Mouse (Mus musculus) liver, embryonic 13.5 days (tissue): ENCODE measurements around the gene Cep290. TPM values are rescaled to one million over a fixed set of nuclear protein-coding genes. Genes with fewer than 3 reads are reported as not detected.

ENCODE experiments used
- ATAC-seq: fragments of 200-750 bp; cut with Nextera tagmentation; 2 replicates; pipeline ENCODE4 v1.8.0; 2017; ENCODE audit warnings: low read depth, mild to moderate bottlenecking, moderate number of reproducible peaks, moderate library complexity
- DNase-seq: peaks from one replicate; pipeline ENCODE4 v3.0.0; 2022
- H3K27ac ChIP-seq: fragments of 300-500 bp; sonication (generic); 2 replicates; pipeline ENCODE4 v1.5.1; 2015; ENCODE audit warnings: moderate library complexity, mild to moderate bottlenecking, inconsistent platforms
- H3K27me3 ChIP-seq: fragments of 300-500 bp; sonication (generic); 2 replicates; pipeline ENCODE4 v1.6.1; 2015; ENCODE audit warnings: mild to moderate bottlenecking, inconsistent platforms
- H3K36me3 ChIP-seq: fragments of 300-500 bp; sonication (generic); 2 replicates; pipeline ENCODE4 v1.6.1; 2015; ENCODE audit warnings: mild to moderate bottlenecking, inconsistent platforms
- H3K4me1 ChIP-seq: fragments of 300-500 bp; sonication (generic); replicated peaks from 2 replicates; pipeline ENCODE4 v1.6.1; 2015; ENCODE audit warnings: inconsistent platforms
- H3K4me2 ChIP-seq: fragments of 300-500 bp; sonication (generic); 2 replicates; pipeline ENCODE4 v1.6.1; 2015; ENCODE audit warnings: inconsistent platforms, mild to moderate bottlenecking, moderate library complexity
- H3K4me3 ChIP-seq: fragments of 300-500 bp; sonication (generic); replicated peaks from 2 replicates; pipeline ENCODE4 v1.5.1; 2015; ENCODE audit warnings: mild to moderate bottlenecking, inconsistent platforms
- H3K9ac ChIP-seq: fragments of 300-500 bp; sonication (generic); 2 replicates; pipeline ENCODE4 v1.6.1; 2015; ENCODE audit warnings: mild to moderate bottlenecking, inconsistent platforms
- H3K9me3 ChIP-seq: fragments of 300-500 bp; sonication (generic); replicated peaks from 2 replicates; pipeline ENCODE4 v1.6.1; 2016; ENCODE audit warnings: inconsistent platforms
- WGBS: fragments of 180-500 bp; shearing (Covaris S2); methylation state at CpG from one replicate; pipeline ENCODE4 v1.1.7; 2015; ENCODE audit not compliant: insufficient replicate concordance; 5-methylcytosine and 5-hydroxymethylcytosine counted together
- polyA plus RNA-seq: library from polyadenylated mRNA; unstranded; fragments of >200 nt; fragmentation: Nextera tagmentation; extraction: Ambion mirVana; gene quantifications from 2 replicates; pipeline ENCODE4 v1.2.1, GENCODE M21; 2015

The Cep290 gene
- polyA plus RNA-seq, result 3.5 and 4.2 TPM in 2 replicates

DNA sequence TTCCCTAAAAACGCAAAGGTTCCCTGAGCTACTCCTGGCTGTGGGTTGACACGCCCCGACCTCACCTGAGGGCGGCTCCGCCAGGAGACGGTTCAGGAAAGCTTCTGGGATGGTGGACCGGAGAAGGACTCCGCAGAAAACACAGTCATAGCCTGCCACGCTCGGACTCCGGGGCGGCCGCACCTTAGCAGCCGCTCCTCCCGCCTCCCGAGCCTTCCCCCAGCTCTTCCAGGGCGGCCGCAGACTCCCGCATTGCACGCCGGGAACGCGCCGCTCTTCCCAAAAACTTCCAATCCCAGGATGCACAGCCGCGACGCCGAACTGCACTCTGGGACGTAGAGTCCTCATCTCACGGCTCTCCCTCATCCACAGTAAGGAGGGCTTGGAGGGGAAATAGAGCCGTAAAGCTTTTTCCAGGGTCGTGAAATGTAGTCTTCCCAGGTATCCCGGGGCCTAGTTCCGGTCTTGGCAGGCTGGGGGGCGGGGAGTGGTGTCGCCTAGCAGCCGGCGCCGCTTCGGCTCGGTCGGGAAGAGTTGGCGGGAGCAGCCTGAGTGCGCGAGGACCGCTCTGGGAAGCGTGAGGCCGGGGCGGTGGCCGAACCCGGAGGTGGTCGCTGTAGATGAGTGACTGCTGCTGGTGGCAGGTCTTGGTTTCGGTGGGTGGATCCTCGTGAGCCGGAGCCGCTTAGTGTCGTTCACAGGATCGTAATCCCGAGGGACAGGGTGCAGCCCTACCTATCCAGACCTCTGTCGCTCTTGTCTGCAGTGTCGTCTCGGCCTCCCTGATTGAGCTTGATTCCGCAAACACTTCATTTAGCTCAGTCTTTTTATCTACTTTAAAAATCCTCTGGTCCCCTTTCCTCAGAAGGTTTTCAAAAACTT, at the start of gene Cep290, which contains the start of gene Tmtc3:
Gene Cep290, plus strand, starts transcription at position 462 of the 882 bp plus-strand sequence.
Gene Tmtc3, minus strand, starts transcription at position 254 of the 882 bp plus-strand sequence.
- DNase-seq (peak; percentile 90), ATAC-seq (peak; percentile 97)
- peaks cover 12% of the 10 kb centered on the region for H3K4me1 ChIP-seq
- under 1% methylated on average over 63 of the region's 63 CpGs for WGBS
- H3K9ac ChIP-seq, result peak within 1 kb of the TSS; percentile 91
- H3K9me3 ChIP-seq, result no peaks in the 10 kb centered on the region
- H3K27ac ChIP-seq, result peak within 1 kb of the TSS; percentile 80
- H3K4me3 ChIP-seq, result peak within 1 kb of the TSS; percentile 92
- peaks cover 13% of the 10 kb centered on the region for H3K36me3 ChIP-seq
- H3K27me3 ChIP-seq, result no peaks in the 10 kb centered on the region
- H3K4me2 ChIP-seq, result peak within 1 kb of the TSS; percentile 87

DNA sequence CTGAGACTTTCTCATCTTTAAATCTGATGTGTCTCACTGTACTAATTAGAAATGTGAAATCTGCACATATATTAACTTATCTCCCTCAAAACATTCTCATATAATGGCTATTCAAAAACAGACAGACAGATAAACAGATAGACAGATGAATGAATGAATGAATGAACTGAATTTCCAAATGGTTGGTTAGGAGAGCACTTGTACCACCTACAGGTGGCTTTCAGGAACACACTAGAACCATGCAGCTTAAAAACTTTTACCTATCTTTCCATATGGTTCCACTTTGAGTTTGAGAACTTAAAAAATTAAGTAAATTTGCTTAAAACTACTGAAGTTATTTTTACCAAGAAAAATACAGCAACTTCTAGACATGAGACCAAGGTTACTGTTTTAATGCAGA, 38.0 kb upstream of the Cep290 start:
- no peak overlapping the region for H3K9ac ChIP-seq
- ATAC-seq, result no peak

DNA sequence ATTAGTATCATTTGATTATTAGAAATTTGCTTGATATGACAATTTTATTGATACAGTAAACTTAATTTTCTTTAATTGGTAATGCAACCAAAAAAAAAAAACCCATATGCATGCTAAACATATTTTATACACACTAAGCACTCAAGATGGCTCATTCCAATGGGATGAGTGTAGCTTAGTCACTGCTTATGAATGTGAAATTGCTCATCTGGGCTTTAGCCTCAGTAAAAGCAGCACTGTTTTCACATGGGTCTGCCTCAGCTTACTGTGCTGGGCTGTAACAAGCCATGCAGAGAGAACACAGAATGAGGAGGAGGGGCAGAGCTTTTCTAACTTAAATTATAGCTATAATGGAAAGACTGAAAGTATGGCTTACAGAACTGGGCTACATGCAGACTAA, 26.8 kb upstream of the Cep290 start:
- no peak for DNase-seq
- H3K36me3 ChIP-seq, result peaks cover 26% of the 10 kb centered on the region
- H3K4me2 ChIP-seq, result no peak overlapping the region
- H3K27ac ChIP-seq, result no peak overlapping the region
- no peak for ATAC-seq
- no peak overlapping the region for H3K4me3 ChIP-seq
- H3K9me3 ChIP-seq, result no peaks in the 10 kb centered on the region
- H3K4me1 ChIP-seq, result no peaks in the 10 kb centered on the region
- H3K27me3 ChIP-seq, result no peaks in the 10 kb centered on the region
- no peak overlapping the region for H3K9ac ChIP-seq

More for the DNA sequence above, 38.0 kb upstream of the Cep290 start:
- Histone ChIP-seq H3K4me2 (no peak overlapping the region), H3K4me1 (no peaks in the 10 kb centered on the region), H3K27me3 (no peaks in the 10 kb centered on the region), H3K36me3 (peaks cover 28% of the 10 kb centered on the region), H3K9me3 (no peaks in the 10 kb centered on the region), H3K4me3 (no peak overlapping the region), H3K27ac (no peak overlapping the region)
- DNase-seq, result no peak

DNA sequence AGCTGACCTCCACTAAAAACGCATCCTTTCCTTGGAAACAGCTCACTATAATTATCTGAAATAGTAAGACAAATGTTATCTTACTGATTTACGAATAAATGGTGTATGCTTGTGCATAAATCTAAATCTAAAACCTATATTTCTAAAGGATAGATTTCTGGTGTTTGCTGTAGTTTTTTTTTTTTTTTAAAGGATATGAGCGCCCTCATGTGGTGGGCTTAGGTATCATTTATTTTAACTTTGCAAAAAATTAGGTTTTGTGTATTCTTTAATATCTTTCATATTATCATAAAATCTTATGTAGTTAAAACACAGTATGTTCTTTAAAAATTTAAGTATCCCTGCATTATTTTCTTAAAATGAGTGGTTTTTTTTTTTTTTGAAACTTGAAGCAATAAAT, 12.3 kb upstream of the Cep290 start:
- no peak overlapping the region for H3K4me3 ChIP-seq
- H3K9me3 ChIP-seq, result no peaks in the 10 kb centered on the region
- 43% methylated on average over 3 of the region's 3 CpGs for WGBS
- no peak overlapping the region for H3K4me2 ChIP-seq
- H3K27me3 ChIP-seq, result no peaks in the 10 kb centered on the region
- DNase-seq (no peak), ATAC-seq (no peak)
- H3K27ac ChIP-seq, result no peak overlapping the region
- no peak overlapping the region for H3K9ac ChIP-seq
- H3K4me1 ChIP-seq, result no peaks in the 10 kb centered on the region; the same call in 1 of the 2 replicates
- H3K36me3 ChIP-seq, result peaks cover 31% of the 10 kb centered on the region

DNA sequence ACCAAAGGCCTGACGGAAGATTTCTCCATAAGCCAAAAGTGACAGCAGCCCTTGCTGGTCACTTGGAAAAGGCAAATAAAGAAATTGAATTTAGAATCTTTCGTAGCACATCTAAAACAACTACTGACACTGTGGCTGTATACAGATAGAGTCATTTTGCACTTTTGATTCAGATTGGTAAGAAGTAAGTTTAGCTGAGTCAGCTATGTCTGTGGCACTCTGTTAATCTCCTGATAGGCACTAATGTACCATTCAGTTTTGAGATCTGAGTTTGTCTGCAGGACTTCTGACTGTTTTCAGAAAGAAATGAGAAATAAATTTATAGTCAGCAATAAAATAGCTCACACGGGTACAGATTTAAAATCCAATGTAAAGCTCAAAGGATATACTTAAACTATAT, 7.8 kb upstream of the Cep290 start:
- no peak overlapping the region for H3K4me2 ChIP-seq
- no peak for DNase-seq
- no peak overlapping the region for H3K9ac ChIP-seq
- no peak for ATAC-seq
- no peaks in the 10 kb centered on the region for H3K27me3 ChIP-seq
- no peaks in the 10 kb centered on the region; the same call in 1 of the 2 replicates for H3K4me1 ChIP-seq
- no peaks in the 10 kb centered on the region for H3K9me3 ChIP-seq
- peaks cover 26% of the 10 kb centered on the region for H3K36me3 ChIP-seq
- H3K27ac ChIP-seq, result no peak overlapping the region
- no peak overlapping the region for H3K4me3 ChIP-seq
- 80% methylated on average over 3 of the region's 3 CpGs for WGBS

DNA sequence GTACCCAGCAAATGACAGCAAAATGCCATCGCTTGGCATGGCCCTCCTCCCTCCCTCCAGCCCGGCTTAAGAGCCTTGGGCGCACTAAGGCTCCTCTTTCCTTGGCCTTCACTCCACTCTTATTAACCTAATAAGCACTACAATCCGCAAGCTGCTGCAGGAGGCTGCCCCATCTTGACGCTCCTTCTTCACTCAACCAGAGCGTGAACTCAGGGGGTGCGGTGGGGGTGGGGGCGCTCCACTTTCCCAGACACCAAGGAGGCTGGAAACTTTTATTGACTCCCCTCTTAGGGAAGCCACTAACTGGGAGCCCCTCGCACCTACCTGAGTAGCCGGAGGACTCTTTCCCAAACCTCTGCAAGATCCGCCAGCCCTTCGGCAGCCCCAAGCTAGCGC, 659 bp upstream of the Cep290 start:
- WGBS, result 0% methylated on average over 13 of the region's 13 CpGs
- ATAC-seq, result peak; percentile 21
- Histone ChIP-seq H3K4me1 (peaks cover 12% of the 10 kb centered on the region), H3K36me3 (peaks cover 10% of the 10 kb centered on the region), H3K4me2 (peak overlapping the region; percentile 87), H3K9ac (peak overlapping the region; percentile 91), H3K4me3 (peak overlapping the region; percentile 92), H3K27ac (peak overlapping the region; percentile 80), H3K9me3 (no peaks in the 10 kb centered on the region), H3K27me3 (no peaks in the 10 kb centered on the region)
- no peak for DNase-seq

GRCm38 (mm10) chr10:100491916-100492315, 4.6 kb downstream of the Cep290 start:
- no peak overlapping the region for H3K4me3 ChIP-seq
- H3K9me3 ChIP-seq, result no peaks in the 10 kb centered on the region
- H3K4me2 ChIP-seq, result no peak overlapping the region
- no peak for ATAC-seq
- H3K27me3 ChIP-seq, result no peaks in the 10 kb centered on the region
- no peak for DNase-seq
- H3K27ac ChIP-seq, result no peak overlapping the region
- WGBS, result 91% methylated on average over 7 of the region's 7 CpGs
- H3K9ac ChIP-seq, result no peak overlapping the region
- H3K36me3 ChIP-seq, result peaks cover 24% of the 10 kb centered on the region
- peaks cover 6% of the 10 kb centered on the region for H3K4me1 ChIP-seq

- peak overlapping the region; percentile 77 for H3K27ac ChIP-seq
- H3K9ac ChIP-seq, result no peak overlapping the region
- 10% methylated on average over 3 of the region's 3 CpGs for WGBS
- no peaks in the 10 kb centered on the region for H3K9me3 ChIP-seq
- H3K4me2 ChIP-seq, result peak overlapping the region; percentile 38
- ATAC-seq, result peak; percentile 100
- H3K4me1 ChIP-seq, result peaks cover 18% of the 10 kb centered on the region
- peak; percentile 80 for DNase-seq
- no peak overlapping the region for H3K4me3 ChIP-seq
- peaks cover 22% of the 10 kb centered on the region for H3K36me3 ChIP-seq
- no peaks in the 10 kb centered on the region for H3K27me3 ChIP-seq
Measured at GRCm38 (mm10) chr10:100498309-100498708, 11.0 kb downstream of the Cep290 start.

- Histone ChIP-seq H3K4me3 (no peak overlapping the region), H3K9ac (no peak overlapping the region), H3K27me3 (no peaks in the 10 kb centered on the region), H3K27ac (no peak overlapping the region), H3K9me3 (no peaks in the 10 kb centered on the region), H3K4me2 (no peak overlapping the region), H3K36me3 (peaks cover 12% of the 10 kb centered on the region), H3K4me1 (peaks cover 5% of the 10 kb centered on the region; the same call in 1 of the 2 replicates)
- ATAC-seq, result peak; percentile 86
- DNase-seq, result no peak
- WGBS, result 57% methylated on average over 1 of the region's 1 CpGs
Measured at GRCm38 (mm10) chr10:100508170-100508569, 20.8 kb downstream of the Cep290 start.

- no peaks in the 10 kb centered on the region for H3K27me3 ChIP-seq
- H3K4me2 ChIP-seq, result no peak overlapping the region
- H3K27ac ChIP-seq, result no peak overlapping the region
- no peak overlapping the region for H3K9ac ChIP-seq
- DNase-seq (no peak), ATAC-seq (no peak)
- peaks cover 15% of the 10 kb centered on the region for H3K4me1 ChIP-seq
- 58% methylated on average over 4 of the region's 4 CpGs for WGBS
- H3K36me3 ChIP-seq, result peaks cover 16% of the 10 kb centered on the region
- no peaks in the 10 kb centered on the region for H3K9me3 ChIP-seq
- H3K4me3 ChIP-seq, result no peak overlapping the region
Measured at GRCm38 (mm10) chr10:100521617-100522016, 34.3 kb downstream of the Cep290 start.

DNA sequence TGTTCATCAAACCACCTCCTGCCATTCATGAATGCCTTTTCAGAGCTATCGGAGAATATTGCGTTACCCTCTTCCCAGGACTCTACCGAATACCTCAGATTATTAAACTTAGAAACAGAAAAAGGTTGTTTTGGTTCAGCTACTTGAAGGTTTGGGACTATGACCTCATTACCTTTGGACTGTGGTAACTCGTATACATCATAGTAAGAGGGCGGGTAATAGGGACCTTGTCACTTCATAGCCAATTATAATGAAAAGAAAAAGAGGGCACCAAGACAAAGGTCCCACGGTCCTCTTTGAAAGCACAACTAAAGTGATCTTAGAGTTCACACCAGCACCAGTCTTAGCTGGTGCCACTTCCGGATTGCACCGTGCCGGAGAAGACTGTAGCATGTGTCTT, 35.0 kb downstream of the Cep290 start:
- Histone ChIP-seq H3K27ac (0 out of 2 replicates have a peak overlapping the region, but pooled peaks have one; percentile 26), H3K4me3 (no peak overlapping the region), H3K36me3 (peaks cover 16% of the 10 kb centered on the region), H3K9me3 (no peaks in the 10 kb centered on the region), H3K4me2 (no peak overlapping the region), H3K9ac (no peak overlapping the region), H3K27me3 (no peaks in the 10 kb centered on the region), H3K4me1 (peaks cover 15% of the 10 kb centered on the region)
- DNase-seq (no peak), ATAC-seq (no peak)
- WGBS, result 90% methylated on average over 9 of the region's 9 CpGs
